Mouse (Mus musculus): ENCODE data around the gene Slc25a42. TPM values are rescaled to one million over a fixed set of nuclear protein-coding genes. Genes with fewer than 3 reads are reported as not detected.

Slc25a42 gene
- total RNA-seq, 1 experiment from 2014 or later = 4.2 TPM

- ATAC-seq (replicated peaks in 1 of 2; ENCODE audit: insufficient read depth in 1 of 2, low FRiP score in 2 of 2, low TSS enrichment in 1 of 2, low read depth in 1 of 2, poor library complexity in 2 of 2, severe bottlenecking in 2 of 2) = no peak
Observed at GRCm38 (mm10) chr8:70183194-70183593, 28.9 kb downstream of the Slc25a42 start.

DNA sequence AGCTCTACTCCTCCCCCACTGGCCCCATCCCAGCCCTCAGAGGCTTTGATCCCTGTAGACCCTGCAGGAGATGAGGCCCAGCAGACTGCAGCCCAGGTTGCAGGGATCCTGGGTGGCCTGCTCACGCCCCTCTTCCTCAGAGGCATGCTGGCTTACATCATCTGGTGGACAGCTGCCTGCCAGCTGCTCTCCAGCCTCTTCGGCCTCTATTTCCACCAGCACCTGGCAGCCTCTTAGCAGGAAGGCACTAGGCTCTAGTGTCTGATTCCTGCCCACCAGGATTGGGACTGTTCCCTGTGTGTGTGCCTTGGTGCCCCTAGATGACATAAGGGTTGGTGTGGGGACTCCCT is 30.2 kb downstream of the Slc25a42 start:
- no peak for ATAC-seq (replicated peaks in 1 of 2; ENCODE audit: insufficient read depth in 1 of 2, low FRiP score in 2 of 2, low TSS enrichment in 1 of 2, low read depth in 1 of 2, poor library complexity in 2 of 2, severe bottlenecking in 2 of 2)

DNA sequence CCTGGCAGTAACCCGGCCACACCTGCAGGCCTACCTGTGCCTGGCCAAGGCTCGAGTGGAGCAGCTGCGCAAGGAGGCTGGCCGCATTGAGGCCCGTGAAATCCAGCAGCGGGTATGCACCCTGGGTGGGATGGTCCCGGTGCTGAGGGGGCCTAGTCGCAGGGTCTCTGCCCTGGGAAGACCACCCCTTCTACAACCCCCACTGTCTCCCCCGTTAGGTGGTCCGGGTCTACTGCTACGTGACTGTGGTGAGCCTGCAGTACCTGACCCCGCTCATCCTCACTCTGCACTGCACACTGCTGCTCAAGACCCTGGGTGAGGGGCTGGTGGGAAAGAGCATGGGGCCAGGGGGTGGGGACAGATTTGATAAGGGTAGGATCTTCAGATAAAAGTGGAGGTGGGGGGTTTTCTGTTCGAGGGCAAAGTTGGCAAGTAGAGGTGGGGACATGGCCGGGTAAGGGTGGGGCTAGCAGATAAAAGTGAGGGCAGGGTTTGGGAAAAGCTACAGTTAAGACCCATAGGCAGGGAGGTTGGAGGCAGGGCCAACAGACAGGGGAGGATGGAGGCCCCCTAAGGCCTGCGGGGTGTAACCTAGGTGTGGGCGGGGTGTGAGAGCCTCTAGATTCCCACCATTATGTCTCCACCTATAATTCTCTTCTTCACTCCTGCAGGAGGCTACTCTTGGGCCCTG is 30.7 kb downstream of the Slc25a42 start:
- ATAC-seq (replicated peaks in 1 of 2; ENCODE audit: insufficient read depth in 1 of 2, low FRiP score in 2 of 2, low TSS enrichment in 1 of 2, low read depth in 1 of 2, poor library complexity in 2 of 2, severe bottlenecking in 2 of 2) = no peak

DNA sequence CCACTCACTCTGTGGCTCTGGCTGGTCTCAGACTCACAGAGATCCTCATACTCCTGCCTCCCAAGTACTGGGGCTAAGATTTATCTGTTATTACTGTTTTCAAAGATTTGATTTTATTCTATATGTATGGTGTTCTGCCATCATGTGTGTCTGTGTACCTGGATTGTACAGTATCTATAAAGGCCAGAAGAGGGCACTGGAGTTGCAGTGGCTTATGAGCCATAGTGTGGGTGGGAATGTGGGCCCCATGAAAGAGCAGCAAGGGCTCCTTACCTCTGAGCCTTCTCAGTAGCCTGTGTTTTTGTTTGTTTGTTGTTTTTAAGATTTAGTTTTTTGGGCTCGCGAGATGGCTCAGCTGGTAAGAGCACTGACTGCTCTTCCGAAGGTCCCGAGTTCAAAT is 33.0 kb downstream of the Slc25a42 start:
- ATAC-seq (replicated peaks in 1 of 2; ENCODE audit: insufficient read depth in 1 of 2, low FRiP score in 2 of 2, low TSS enrichment in 1 of 2, low read depth in 1 of 2, poor library complexity in 2 of 2, severe bottlenecking in 2 of 2) = no peak; a peak in 1 of 4 replicates

GRCm38 (mm10) chr8:70178231-70178630 is 33.9 kb downstream of the Slc25a42 start:
- ATAC-seq (replicated peaks in 1 of 2; ENCODE audit: insufficient read depth in 1 of 2, low FRiP score in 2 of 2, low TSS enrichment in 1 of 2, low read depth in 1 of 2, poor library complexity in 2 of 2, severe bottlenecking in 2 of 2) = no peak

GRCm38 (mm10) chr8:70174079-70174478 is 38.0 kb downstream of the Slc25a42 start:
- ATAC-seq (replicated peaks in 1 of 2; ENCODE audit: insufficient read depth in 1 of 2, low FRiP score in 2 of 2, low TSS enrichment in 1 of 2, low read depth in 1 of 2, poor library complexity in 2 of 2, severe bottlenecking in 2 of 2) = no peak

DNA sequence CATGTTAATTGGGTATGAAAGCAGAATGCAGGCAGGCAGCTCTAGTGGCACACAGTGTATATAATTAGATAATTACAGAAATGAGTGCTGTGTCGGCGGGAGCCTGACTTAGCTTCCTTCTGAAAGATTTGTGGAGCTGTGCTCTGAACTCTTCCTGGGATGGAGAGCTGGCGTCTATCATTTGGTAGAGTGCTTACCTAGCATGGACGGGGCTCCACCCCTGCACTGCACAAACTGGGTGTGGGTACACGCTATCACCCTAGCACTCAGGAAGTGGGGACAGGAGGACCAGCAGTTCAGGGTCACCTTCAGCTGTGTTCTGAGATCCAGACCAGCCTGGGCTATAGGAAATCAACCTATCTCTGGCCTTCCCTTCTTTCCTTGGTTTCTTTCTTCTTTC is 38.8 kb downstream of the Slc25a42 start:
- ATAC-seq (replicated peaks in 1 of 2; ENCODE audit: insufficient read depth in 1 of 2, low FRiP score in 2 of 2, low TSS enrichment in 1 of 2, low read depth in 1 of 2, poor library complexity in 2 of 2, severe bottlenecking in 2 of 2) = no peak

GRCm38 (mm10) chr8:70172043-70172681 is 39.9 kb downstream of the Slc25a42 start, which contains the start of gene Tmem161a:
Gene Tmem161a, plus strand, starts transcription at chr8:70172356.
- ATAC-seq (replicated peaks in 1 of 2; ENCODE audit: insufficient read depth in 1 of 2, low FRiP score in 2 of 2, low TSS enrichment in 1 of 2, low read depth in 1 of 2, poor library complexity in 2 of 2, severe bottlenecking in 2 of 2) = peak; percentile 99 to 100

DNA sequence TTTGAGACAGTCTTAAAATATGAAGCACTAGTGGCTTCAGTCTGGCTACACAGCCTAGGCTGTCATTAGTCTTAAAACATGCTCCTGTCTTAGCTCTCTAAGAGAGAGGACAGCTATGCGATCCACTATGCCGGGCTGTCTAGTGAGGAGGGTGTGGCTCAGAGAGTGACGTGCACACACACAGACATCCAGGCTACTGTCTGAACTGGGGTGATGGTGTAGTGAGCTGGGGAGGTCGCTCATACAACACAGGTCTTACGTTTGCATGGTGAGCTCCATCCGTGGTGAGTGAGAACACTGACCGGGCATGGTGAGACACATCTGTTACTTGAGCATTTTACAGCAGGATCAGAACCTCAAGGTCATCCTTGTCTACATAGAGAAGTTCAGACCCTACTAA is 40.9 kb downstream of the Slc25a42 start:
- no peak for ATAC-seq (replicated peaks in 1 of 2; ENCODE audit: insufficient read depth in 1 of 2, low FRiP score in 2 of 2, low TSS enrichment in 1 of 2, low read depth in 1 of 2, poor library complexity in 2 of 2, severe bottlenecking in 2 of 2)

GRCm38 (mm10) chr8:70170748-70171147 is 41.4 kb downstream of the Slc25a42 start:
- ATAC-seq (replicated peaks in 1 of 2; ENCODE audit: insufficient read depth in 1 of 2, low FRiP score in 2 of 2, low TSS enrichment in 1 of 2, low read depth in 1 of 2, poor library complexity in 2 of 2, severe bottlenecking in 2 of 2) = no peak

DNA sequence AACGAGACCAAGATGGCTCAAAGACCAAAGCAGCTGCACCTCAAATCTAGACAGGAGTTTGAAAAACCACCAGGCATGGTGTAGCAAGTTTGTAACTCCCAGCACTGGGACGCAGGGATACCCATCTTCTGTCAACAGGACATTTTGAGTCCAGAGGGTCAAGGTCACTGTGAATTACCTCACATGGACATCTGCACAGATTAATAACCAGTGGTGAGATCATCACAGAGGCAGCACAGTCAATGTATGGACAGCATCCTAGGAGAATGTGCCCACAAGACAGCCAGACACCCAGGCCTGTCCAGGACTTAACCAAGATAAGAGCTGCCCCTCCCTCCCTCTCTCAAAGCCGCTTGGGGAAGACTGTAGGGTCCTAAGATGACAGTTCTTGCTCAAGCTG is 42.0 kb downstream of the Slc25a42 start:
- no peak for ATAC-seq (replicated peaks in 1 of 2; ENCODE audit: insufficient read depth in 1 of 2, low FRiP score in 2 of 2, low TSS enrichment in 1 of 2, low read depth in 1 of 2, poor library complexity in 2 of 2, severe bottlenecking in 2 of 2)

GRCm38 (mm10) chr8:70166504-70167110 is 45.5 kb downstream of the Slc25a42 start:
- peak; percentile 76 to 83 for ATAC-seq (replicated peaks in 1 of 2; ENCODE audit: insufficient read depth in 1 of 2, low FRiP score in 2 of 2, low TSS enrichment in 1 of 2, low read depth in 1 of 2, poor library complexity in 2 of 2, severe bottlenecking in 2 of 2)

DNA sequence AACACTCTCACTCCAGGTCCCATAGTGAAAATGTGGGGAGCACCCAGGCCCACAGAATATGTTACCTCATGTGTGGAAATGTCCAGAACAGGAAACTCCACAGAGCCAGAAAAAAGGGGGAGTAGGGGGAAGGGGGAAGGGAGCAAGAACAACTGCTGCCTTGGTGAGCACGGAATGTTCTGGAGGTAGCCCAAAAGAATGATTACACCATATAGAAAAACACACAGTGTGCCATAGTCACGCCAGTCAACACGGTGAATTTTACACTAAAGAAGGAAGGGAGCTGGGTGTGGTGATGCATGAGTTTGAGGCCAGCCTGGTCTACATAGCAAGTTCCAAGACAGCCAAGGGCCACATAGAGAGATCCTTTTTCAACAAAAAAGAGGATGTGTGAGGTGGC is 48.8 kb downstream of the Slc25a42 start:
- no peak for ATAC-seq (replicated peaks in 1 of 2; ENCODE audit: insufficient read depth in 1 of 2, low FRiP score in 2 of 2, low TSS enrichment in 1 of 2, low read depth in 1 of 2, poor library complexity in 2 of 2, severe bottlenecking in 2 of 2)

- ATAC-seq (replicated peaks in 1 of 2; ENCODE audit: insufficient read depth in 1 of 2, low FRiP score in 2 of 2, low TSS enrichment in 1 of 2, low read depth in 1 of 2, poor library complexity in 2 of 2, severe bottlenecking in 2 of 2) = no peak
Observed at GRCm38 (mm10) chr8:70160015-70160414, 52.1 kb downstream of the Slc25a42 start.

DNA sequence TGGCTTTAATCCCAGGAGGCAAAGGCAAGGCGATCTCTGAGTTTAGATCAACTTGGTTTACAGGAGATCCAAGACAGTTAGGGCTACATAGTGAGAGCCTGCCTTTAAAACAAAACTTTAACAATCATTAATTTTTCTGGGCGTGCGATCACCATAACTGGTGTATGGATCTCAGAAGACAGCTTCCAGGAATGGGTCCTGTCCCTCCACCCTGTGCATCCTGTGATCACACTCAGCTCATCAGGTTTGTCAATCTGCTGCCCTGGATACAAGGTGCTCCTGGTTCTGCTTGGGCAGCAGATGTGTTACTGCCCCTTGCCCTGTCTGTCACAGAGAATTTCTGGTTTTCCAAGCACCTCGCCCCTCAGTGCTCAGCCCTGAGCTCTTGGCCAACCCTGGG is 52.9 kb downstream of the Slc25a42 start:
- ATAC-seq (replicated peaks in 1 of 2; ENCODE audit: insufficient read depth in 1 of 2, low FRiP score in 2 of 2, low TSS enrichment in 1 of 2, low read depth in 1 of 2, poor library complexity in 2 of 2, severe bottlenecking in 2 of 2) = no peak

GRCm38 (mm10) chr8:70158069-70158853 is 53.8 kb downstream of the Slc25a42 start:
- peak; percentile 86 to 91 for ATAC-seq (replicated peaks in 1 of 2; ENCODE audit: insufficient read depth in 1 of 2, low FRiP score in 2 of 2, low TSS enrichment in 1 of 2, low read depth in 1 of 2, poor library complexity in 2 of 2, severe bottlenecking in 2 of 2)

GRCm38 (mm10) chr8:70157240-70157800 is 54.8 kb downstream of the Slc25a42 start:
- ATAC-seq (replicated peaks in 1 of 2; ENCODE audit: insufficient read depth in 1 of 2, low FRiP score in 2 of 2, low TSS enrichment in 1 of 2, low read depth in 1 of 2, poor library complexity in 2 of 2, severe bottlenecking in 2 of 2) = no peak
